Mouse (Mus musculus) embryonic fibroblast, embryonic 13.5 days (primary cell): Measurements from ENCODE around the gene Palm3.

ENCODE experiments used
- CTCF ChIP-seq: IDR thresholded peaks from 2 replicates; pipeline ENCODE4 v1.5.1; 2011; ENCODE audit warnings: mild to moderate bottlenecking, control low read depth, low read length, moderate library complexity, borderline replicate concordance; ENCODE audit not compliant: insufficient read depth
- POLR2A ChIP-seq: IDR thresholded peaks from 2 replicates; pipeline ENCODE4 v1.6.1; 2011; ENCODE audit warnings: low read depth, mild to moderate bottlenecking, control low read depth, low read length, moderate library complexity

- no peak for TF ChIP-seq CTCF
- no peak for TF ChIP-seq POLR2A
Measured at GRCm38 (mm10) chr8:83980845-83981244, 40.4 kb upstream of the Palm3 start.
